Mouse (Mus musculus) embryonic facial prominence, embryonic 10.5 days (tissue): ENCODE data around the gene Map3k5. TPM values are rescaled to one million over a fixed set of nuclear protein-coding genes. Genes with fewer than 3 reads are reported as not detected.

Experiments used
- DNase-seq: peaks from one replicate; pipeline ENCODE4 v3.0.0-alpha.2; 2017; ENCODE audit warnings: low spot score
- H3K27ac ChIP-seq: fragments of 300-500 bp; sonication (generic); replicated peaks from 2 replicates; pipeline ENCODE4 v1.5.1; 2016; ENCODE audit warnings: mild to moderate bottlenecking
- H3K27me3 ChIP-seq: fragments of 300-500 bp; sonication (generic); replicated peaks from 2 replicates; pipeline ENCODE4 v1.6.1; 2016; ENCODE audit warnings: low read depth, mild to moderate bottlenecking; ENCODE audit not compliant: poor library complexity, severe bottlenecking
- H3K36me3 ChIP-seq: fragments of 300-500 bp; sonication (generic); replicated peaks from 2 replicates; pipeline ENCODE4 v1.6.1; 2016; ENCODE audit warnings: mild to moderate bottlenecking, moderate library complexity
- H3K4me1 ChIP-seq: fragments of 300-500 bp; sonication (generic); 2 replicates; pipeline ENCODE4 v1.6.1; 2016
- H3K4me3 ChIP-seq: fragments of 300-500 bp; sonication (generic); 2 replicates; pipeline ENCODE4 v1.5.1; 2016; ENCODE audit warnings: mild to moderate bottlenecking, moderate library complexity
- H3K9me3 ChIP-seq: fragments of 300-500 bp; sonication (generic); 2 replicates; pipeline ENCODE4 v1.6.1; 2016; ENCODE audit warnings: mild to moderate bottlenecking
- WGBS: fragments of 180-500 bp; shearing (Covaris S2); methylation state at CpG from one replicate; pipeline ENCODE4 v1.1.7; 2016; 5-methylcytosine and 5-hydroxymethylcytosine counted together
- polyA plus RNA-seq: library from polyadenylated mRNA; unstranded; fragments of >200 nt; fragmentation: Nextera tagmentation; extraction: Ambion mirVana; gene quantifications from 2 replicates; pipeline ENCODE4 v1.2.1, GENCODE M21; 2016

Gene Map3k5
- polyA plus RNA-seq, 1 experiment from 2014 or later, result 0.86 TPM

DNA sequence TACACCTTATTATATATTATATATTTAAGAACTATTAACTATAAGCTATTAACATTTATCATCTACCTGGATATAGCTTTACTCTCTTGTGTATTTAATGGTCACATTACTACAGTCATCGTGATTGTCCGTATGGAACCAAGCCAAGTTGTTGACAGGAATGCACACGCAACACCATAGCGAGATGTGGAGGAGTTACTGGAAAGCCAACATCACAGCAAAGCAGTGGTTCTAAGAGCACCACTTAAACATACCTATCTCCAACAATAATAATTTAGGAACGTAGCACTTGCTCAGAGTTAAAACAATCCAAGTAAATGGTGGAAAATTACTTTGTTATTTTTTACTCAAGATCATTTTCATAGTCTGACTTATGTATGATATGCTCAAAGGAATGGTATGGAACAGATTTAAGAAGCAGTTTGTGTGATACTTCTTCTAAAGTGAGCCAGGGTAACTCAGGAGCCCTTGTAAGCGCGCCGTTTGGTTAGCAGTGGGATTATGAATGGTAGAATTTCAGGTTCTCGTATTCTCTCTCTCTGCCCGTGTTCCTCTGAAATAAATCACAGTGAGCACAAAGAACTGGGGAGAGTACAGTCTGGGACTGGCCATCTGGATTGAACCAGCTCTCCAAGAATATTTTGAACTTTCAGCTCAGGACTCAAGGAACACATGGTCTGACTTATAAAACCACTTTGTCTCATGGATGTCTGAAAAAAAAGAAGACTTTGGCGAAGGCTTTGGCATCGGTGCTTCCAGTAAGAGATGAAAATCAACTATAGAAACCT, 39.2 kb downstream of the Map3k5 start:
- DNase-seq, result no peak
- Histone ChIP-seq H3K4me1 (0 out of 2 replicates have a peak, but pooled peaks cover 5% of the 10 kb centered on the region), H3K27ac (no peak overlapping the region), H3K9me3 (no peaks in the 10 kb centered on the region), H3K27me3 (no peaks in the 10 kb centered on the region), H3K4me3 (no peak overlapping the region), H3K36me3 (no peaks in the 10 kb centered on the region)
- WGBS, result 90% methylated on average over 12 of the region's 12 CpGs

DNA sequence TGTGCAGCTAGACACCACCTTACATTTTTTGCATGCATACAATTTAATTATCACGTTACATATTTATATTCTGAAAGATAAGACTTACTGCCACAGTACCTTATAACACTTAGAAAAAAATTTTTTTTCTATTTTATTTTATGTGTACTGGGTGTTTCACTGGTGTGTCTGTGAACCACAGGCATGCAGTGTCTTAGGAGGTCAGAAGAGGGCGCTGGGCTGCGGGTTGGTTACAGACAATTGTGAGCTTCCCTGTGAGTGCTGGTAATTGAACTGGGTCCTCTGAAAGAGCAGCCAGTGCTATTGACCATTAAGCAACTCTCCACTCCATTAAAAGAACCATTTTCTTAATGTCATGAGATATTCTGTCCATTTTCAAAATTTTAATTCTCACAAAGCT, 43.3 kb downstream of the Map3k5 start:
- Histone ChIP-seq H3K36me3 (no peaks in the 10 kb centered on the region), H3K27me3 (no peaks in the 10 kb centered on the region), H3K4me1 (no peaks in the 10 kb centered on the region), H3K4me3 (no peak overlapping the region), H3K9me3 (no peaks in the 10 kb centered on the region), H3K27ac (no peak overlapping the region)
- WGBS, result 77% methylated on average over 3 of the region's 3 CpGs
- no peak for DNase-seq

DNA sequence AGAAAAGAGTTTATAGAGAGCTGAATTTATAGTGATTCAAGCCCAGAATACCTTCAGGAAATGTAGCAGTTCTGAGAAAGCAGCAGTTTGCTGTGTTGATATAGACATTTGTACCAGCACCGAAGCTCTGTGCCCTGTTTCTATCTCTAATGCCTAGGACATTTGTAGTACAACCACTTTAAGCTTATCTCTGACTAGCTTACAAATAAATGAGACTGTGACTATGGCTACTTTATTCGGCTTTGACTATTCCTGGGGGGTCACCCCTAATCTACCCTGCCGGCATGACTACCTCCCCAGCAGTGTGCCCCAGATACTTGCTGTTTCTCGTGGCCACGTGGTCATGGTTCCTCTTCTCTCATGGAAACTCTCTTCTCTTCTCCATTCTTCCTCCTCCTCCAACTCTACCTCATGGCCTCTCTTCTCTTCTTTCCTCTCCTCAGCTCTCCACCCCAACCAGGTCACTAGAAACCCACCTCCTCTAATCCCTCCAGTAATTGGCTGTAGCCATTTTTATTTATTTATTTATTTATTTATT, 44.5 kb downstream of the Map3k5 start:
- H3K4me1 ChIP-seq, result no peaks in the 10 kb centered on the region
- WGBS, result 90% methylated on average over 5 of the region's 5 CpGs
- no peak overlapping the region for H3K27ac ChIP-seq
- H3K27me3 ChIP-seq, result no peaks in the 10 kb centered on the region
- no peak for DNase-seq
- H3K9me3 ChIP-seq, result no peaks in the 10 kb centered on the region
- H3K36me3 ChIP-seq, result no peaks in the 10 kb centered on the region
- no peak overlapping the region for H3K4me3 ChIP-seq

DNA sequence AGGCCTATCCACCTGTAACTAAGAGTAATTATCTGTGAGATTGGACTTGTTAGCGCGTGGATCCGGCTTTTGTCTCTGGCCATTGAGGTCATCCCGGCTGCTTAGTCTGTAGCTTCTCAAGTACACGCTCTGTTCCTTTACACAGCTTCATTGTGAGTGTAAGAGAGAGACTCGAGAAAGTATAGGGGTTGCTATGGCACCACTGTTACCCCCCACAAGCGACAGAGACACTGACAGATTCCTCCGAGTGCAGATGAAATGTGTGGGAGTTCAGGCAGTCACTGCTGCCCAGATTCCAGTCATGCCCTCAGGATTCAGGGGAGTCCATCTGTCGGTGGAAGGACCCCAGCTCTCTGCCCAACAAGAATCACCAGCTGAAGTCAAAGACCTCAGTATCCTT, 53.5 kb downstream of the Map3k5 start:
- no peaks in the 10 kb centered on the region for H3K27me3 ChIP-seq
- 0 out of 2 replicates have a peak, but pooled peaks cover 2% of the 10 kb centered on the region for H3K9me3 ChIP-seq
- H3K4me3 ChIP-seq, result no peak overlapping the region
- no peak overlapping the region for H3K27ac ChIP-seq
- H3K4me1 ChIP-seq, result peaks cover 7% of the 10 kb centered on the region; the same call in 1 of the 2 replicates
- WGBS, result 75% methylated on average over 9 of the region's 9 CpGs
- no peaks in the 10 kb centered on the region for H3K36me3 ChIP-seq
- DNase-seq, result no peak

DNA sequence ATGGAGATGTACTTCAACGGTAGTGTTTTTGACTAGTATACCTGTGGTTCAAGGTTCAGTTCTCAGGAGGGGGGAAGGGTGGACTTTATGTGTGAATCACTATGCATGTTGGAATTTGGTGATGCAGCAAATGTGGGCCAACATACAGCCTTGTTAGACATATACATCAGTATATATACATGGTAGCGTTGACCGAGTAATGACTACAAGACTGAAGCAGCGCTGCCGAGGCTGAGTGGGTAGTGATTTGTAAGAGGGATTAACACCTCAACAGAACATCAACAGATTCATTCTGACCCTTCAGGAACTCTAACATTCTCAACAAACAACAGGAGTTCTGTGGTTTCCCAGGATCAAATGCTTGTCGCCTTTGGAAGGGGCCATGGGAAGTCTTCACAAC, 55.7 kb downstream of the Map3k5 start:
- no peak for DNase-seq
- Histone ChIP-seq H3K4me1 (peaks cover 7% of the 10 kb centered on the region; the same call in 1 of the 2 replicates), H3K9me3 (0 out of 2 replicates have a peak, but pooled peaks cover 2% of the 10 kb centered on the region), H3K27me3 (no peaks in the 10 kb centered on the region), H3K36me3 (no peaks in the 10 kb centered on the region), H3K4me3 (no peak overlapping the region), H3K27ac (no peak overlapping the region)
- 89% methylated on average over 6 of the region's 6 CpGs for WGBS

DNA sequence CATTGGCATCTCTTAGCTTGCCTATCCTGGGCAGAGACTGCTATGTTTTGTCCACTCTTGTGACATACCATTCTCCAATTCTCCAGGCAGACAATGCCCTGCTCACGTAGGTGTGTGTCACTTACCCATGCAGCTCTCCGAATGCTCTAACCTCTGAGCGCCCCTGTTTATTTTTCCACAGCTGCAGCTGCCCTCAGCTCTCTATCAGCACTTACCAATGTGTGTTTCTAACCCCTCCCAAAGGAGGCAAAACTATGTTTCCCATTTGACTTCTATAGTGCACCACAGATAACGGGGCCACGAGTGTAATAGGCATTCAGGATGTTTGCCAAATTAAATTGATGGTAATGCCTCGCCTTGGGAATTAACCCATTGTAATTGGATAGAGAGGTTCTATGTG, 56.4 kb downstream of the Map3k5 start:
- DNase-seq, result no peak

DNA sequence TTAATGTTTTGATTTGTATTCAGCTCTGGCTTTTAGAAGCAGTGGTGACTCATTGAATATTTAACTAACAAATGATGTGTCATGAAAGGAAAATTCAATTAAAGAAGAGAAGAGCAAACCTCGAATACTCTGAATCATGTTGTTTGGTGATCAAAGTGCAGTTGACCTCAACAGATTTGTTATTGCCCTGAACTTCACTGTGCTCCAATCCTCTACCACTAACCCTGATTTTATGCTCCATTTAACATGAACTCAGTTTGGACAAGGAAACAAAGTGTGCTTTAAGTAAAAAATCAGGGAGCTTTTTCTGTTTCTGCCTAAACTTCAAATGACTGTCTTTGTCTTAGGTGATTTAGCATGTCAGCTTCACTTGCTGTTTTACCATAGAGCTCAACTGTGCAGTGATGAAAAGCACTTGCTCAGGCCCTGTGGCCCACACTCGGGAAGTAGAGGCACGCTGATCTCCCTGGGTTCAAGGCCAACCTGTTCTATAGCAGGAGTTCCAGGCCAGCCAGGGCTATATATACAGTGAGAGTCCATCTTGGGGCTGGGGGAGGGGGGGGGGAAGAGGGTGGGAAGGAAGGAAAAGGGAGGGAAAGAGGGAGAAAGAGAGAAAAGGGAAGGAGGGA, 57.1 kb downstream of the Map3k5 start:
- Histone ChIP-seq H3K9me3 (no peaks in the 10 kb centered on the region), H3K27ac (no peak overlapping the region), H3K4me1 (peaks cover 15% of the 10 kb centered on the region), H3K4me3 (no peak overlapping the region), H3K36me3 (no peaks in the 10 kb centered on the region), H3K27me3 (no peaks in the 10 kb centered on the region)
- 72% methylated on average over 3 of the region's 3 CpGs for WGBS
- no peak for DNase-seq

More for the DNA sequence above, 56.4 kb downstream of the Map3k5 start:
- H3K36me3 ChIP-seq, result no peaks in the 10 kb centered on the region
- peaks cover 10% of the 10 kb centered on the region for H3K4me1 ChIP-seq
- 0 out of 2 replicates have a peak, but pooled peaks cover under 1% of the 10 kb centered on the region for H3K9me3 ChIP-seq
- H3K27me3 ChIP-seq, result no peaks in the 10 kb centered on the region
- H3K27ac ChIP-seq, result no peak overlapping the region
- no peak overlapping the region for H3K4me3 ChIP-seq
- WGBS, result 75% methylated on average over 6 of the region's 6 CpGs

DNA sequence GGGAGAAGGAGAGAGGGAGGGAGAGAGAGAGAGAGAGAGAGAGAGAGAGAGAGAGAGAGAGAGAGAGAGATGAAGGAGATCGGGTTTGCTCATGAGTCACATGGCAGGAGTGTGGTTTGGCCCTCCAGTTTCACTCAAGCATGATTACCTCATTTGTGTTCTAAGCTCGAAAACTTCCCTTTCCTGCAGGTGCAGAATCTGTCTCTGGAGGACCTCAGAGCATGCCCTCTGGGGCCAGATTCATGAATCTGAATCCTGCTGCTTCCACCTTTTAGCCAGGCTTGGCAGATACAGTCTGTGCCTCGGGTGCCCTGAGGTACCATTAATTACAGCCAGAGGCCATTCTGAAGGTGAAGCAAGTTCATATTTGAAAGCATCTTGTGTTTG, 57.6 kb downstream of the Map3k5 start:
- no peaks in the 10 kb centered on the region for H3K27me3 ChIP-seq
- DNase-seq, result no peak
- peaks cover 15% of the 10 kb centered on the region for H3K4me1 ChIP-seq
- WGBS, result 47% methylated on average over 3 of the region's 3 CpGs
- H3K9me3 ChIP-seq, result no peaks in the 10 kb centered on the region
- no peak overlapping the region for H3K4me3 ChIP-seq
- H3K36me3 ChIP-seq, result no peaks in the 10 kb centered on the region
- no peak overlapping the region for H3K27ac ChIP-seq

DNA sequence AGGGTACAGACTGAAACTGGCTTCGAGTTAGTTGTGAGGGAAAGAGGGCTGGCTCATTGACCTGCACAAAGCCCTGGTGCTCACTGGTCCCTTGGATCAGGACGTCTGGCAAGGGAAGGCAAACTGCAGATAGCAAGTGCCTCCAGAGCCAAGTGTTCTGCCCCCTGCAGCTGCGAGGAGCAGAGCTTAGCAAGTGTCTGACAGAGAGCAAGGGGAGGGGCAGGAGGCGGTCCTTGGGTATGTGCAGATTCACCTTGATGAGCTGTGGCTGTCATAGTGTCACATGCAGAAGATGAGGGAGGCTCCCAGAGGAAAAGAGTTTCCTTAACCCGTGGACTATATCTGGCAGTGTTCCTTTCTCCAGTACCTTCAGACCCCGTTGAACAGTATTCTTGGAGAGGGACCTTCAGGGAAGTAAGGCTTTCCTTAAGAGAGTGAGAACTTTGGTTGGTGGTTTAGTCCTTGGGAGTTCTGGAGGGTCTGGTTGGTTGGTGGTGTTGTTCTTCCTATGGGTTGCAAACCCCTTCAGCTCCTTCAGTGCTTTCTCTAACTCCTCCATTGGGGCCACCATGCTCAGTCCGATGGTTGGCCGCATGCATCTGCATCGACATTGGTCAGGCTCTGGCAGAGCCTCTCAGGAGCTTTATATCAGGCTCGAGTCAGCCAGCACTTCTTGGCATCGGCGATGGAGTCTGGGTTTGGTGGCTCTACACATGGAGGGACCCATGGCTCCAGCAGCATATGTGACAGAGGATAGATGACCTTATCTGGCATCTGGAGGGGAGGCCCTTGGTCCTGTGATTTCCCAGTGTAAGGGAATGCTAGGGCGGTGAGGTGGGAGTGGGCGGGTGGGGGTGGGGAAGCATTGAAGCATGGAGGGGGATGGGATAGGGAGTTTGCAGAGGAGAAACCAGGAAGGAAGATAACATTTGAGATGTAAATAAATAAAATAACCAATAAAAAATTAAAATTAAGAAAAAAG, 60.5 kb downstream of the Map3k5 start:
- no peaks in the 10 kb centered on the region for H3K9me3 ChIP-seq
- 69% methylated on average over 14 of the region's 14 CpGs for WGBS

DNA sequence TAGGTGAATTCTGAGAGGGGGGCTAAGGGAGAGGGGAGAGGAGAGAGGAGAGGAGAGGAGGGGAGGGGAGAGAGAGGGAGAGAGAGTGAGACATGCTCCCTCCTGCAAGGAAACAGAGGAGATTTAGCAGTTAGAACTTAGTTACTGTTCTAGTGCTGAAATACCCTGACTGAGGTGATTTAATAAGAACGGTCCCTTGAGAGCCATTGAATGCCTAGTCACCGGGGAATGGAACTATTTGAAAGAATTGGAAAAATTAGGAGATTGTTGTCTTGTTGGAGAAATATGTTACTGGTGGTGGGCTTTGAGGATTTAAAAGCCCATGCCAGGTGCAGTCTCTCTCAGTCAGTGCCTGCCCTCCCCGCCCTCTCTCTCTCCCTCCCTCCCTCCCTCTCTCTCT, 61.9 kb downstream of the Map3k5 start:
- Histone ChIP-seq H3K27ac (no peak overlapping the region), H3K4me1 (peaks cover 31% of the 10 kb centered on the region), H3K4me3 (no peak overlapping the region), H3K27me3 (no peaks in the 10 kb centered on the region), H3K9me3 (no peaks in the 10 kb centered on the region), H3K36me3 (no peaks in the 10 kb centered on the region)
- 81% methylated on average over 3 of the region's 3 CpGs for WGBS
- no peak for DNase-seq

More for the DNA sequence above, 60.5 kb downstream of the Map3k5 start:
- no peak for DNase-seq
- Histone ChIP-seq H3K27me3 (no peaks in the 10 kb centered on the region), H3K36me3 (no peaks in the 10 kb centered on the region), H3K4me3 (no peak overlapping the region), H3K4me1 (peaks cover 20% of the 10 kb centered on the region), H3K27ac (no peak overlapping the region)

DNA sequence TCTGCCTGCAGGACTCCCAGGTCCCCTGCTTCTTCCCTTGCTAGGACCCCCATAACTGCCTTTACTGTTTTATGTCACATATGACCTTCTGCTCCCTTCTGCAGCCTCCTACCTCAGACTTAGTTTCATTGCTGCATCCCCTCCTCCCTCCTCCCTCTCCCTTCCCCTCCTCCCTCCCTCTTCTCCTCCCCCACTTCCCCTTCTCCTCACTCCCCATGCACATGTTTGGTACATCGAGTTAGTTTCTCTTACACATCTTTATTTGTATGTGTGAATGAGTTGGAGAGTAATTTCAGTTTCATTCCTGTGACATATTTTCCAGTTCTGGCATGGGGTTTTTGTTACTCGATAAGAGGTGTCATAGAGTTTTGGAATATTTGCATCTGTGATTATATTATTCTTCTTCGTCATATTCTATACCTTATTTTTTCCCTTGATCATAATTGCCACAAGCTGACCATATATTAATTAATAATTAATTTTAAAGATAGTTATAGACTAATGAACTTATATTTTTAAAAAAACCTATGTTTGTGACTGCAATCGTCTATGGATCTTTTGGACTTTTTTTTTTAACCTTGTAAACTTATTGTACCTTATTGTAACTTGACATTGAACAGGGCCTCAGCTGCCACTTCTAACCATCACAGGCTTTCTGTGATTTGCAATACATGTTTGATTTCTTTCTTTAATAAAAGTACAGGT, 65.6 kb downstream of the Map3k5 start:
- H3K9me3 ChIP-seq, result no peaks in the 10 kb centered on the region
- 67% methylated on average over 4 of the region's 4 CpGs for WGBS
- no peak for DNase-seq

DNA sequence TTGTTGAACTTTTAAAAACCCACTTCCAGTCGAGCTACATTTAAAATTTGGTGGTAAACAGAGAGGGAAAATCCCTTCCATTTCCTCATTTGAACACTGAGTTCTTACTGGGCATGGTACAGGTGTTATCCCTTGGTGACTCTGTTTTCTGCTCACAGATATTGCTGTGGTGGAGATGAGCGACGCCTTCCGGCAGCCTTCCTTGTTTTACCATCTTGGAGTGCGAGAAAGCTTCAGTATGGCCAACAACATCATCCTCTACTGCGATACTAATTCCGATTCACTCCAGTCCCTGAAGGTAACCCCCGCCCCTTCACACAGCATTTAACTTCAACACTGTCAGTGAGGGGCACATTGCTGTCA, 66.1 kb downstream of the Map3k5 start:
- WGBS, result 58% methylated on average over 8 of the region's 8 CpGs
- no peaks in the 10 kb centered on the region for H3K9me3 ChIP-seq
- H3K4me3 ChIP-seq, result no peak overlapping the region
- no peak for DNase-seq
- H3K27ac ChIP-seq, result no peak overlapping the region
- H3K27me3 ChIP-seq, result no peaks in the 10 kb centered on the region
- H3K36me3 ChIP-seq, result no peaks in the 10 kb centered on the region
- peaks cover 52% of the 10 kb centered on the region for H3K4me1 ChIP-seq

More for the DNA sequence above, 65.6 kb downstream of the Map3k5 start:
- H3K4me3 ChIP-seq, result no peak overlapping the region
- no peaks in the 10 kb centered on the region for H3K36me3 ChIP-seq
- no peak overlapping the region for H3K27ac ChIP-seq
- H3K27me3 ChIP-seq, result no peaks in the 10 kb centered on the region
- H3K4me1 ChIP-seq, result peaks cover 48% of the 10 kb centered on the region
